Mouse (Mus musculus) heart, adult 2 months (tissue): ENCODE results near the gene Ndufs8. TPM values are rescaled to one million over a fixed set of nuclear protein-coding genes. Genes with fewer than 3 reads are reported as not detected.

Experiments used
- DNase-seq, 2 experiments: peaks; one replicate each; pipeline ENCODE4 v3.0.0; 2021
- H3K27ac ChIP-seq: fragments of 200-600 bp; 2 replicates; pipeline ENCODE4 v1.8.1; 2022
- H3K27me3 ChIP-seq: fragments of 200-500 bp; 2 replicates; pipeline ENCODE4 v1.6.1; 2012; ENCODE audit warnings: mild to moderate bottlenecking, low read length, inconsistent platforms, mixed read lengths; ENCODE audit not compliant: control insufficient read depth, insufficient read depth
- H3K36me3 ChIP-seq: fragments of 200-500 bp; 2 replicates; pipeline ENCODE4 v1.6.1; 2012; ENCODE audit warnings: low read length, inconsistent platforms; ENCODE audit not compliant: control insufficient read depth, insufficient read depth
- H3K4me1 ChIP-seq: fragments of 200-500 bp; 2 replicates; pipeline ENCODE4 v1.6.1; 2011; ENCODE audit warnings: low read length; ENCODE audit not compliant: control insufficient read depth, insufficient read depth
- H3K4me3 ChIP-seq: fragments of 200-600 bp; 2 replicates; pipeline ENCODE4 v1.8.1; 2022
- H3K79me2 ChIP-seq: fragments of 200-500 bp; replicated peaks from 2 replicates; pipeline ENCODE4 v1.6.1; 2012; ENCODE audit warnings: mild to moderate bottlenecking, inconsistent platforms, low read length, moderate library complexity, mixed read lengths; ENCODE audit not compliant: control insufficient read depth, insufficient read depth
- H3K9ac ChIP-seq: fragments of 200-500 bp; 2 replicates; pipeline ENCODE4 v1.6.1; 2012; ENCODE audit warnings: low read depth, mild to moderate bottlenecking, control low read depth, inconsistent platforms, low read length, mixed read lengths
- CTCF ChIP-seq: fragments of 200-600 bp; IDR thresholded peaks from 2 replicates; pipeline ENCODE4 v1.8.1; 2022; ENCODE audit warnings: antibody characterized with exemption, mild to moderate bottlenecking, moderate library complexity
- EP300 ChIP-seq: fragments of 200-500 bp; IDR thresholded peaks from 2 replicates; pipeline ENCODE4 v1.6.1; 2011; ENCODE audit warnings: low read depth, low read length, control low read depth; ENCODE audit not compliant: insufficient read depth
- POLR2A ChIP-seq: fragments of 200-500 bp; IDR thresholded peaks from 2 replicates; pipeline ENCODE4 v1.6.1; 2011; ENCODE audit warnings: mild to moderate bottlenecking, low read depth, low read length, control low read depth; ENCODE audit not compliant: insufficient read depth
- WGBS: fragments of 180-500 bp; shearing (Covaris S2); methylation state at CpG from one replicate; pipeline ENCODE4 v1.1.7; 2018; 5-methylcytosine and 5-hydroxymethylcytosine counted together
- intact Hi-C: fragments of 180-260 bp; cut with DNase I; formaldehyde crosslinking; loops from one replicate; pipeline ENCODE4 v1.15.1; 2025
- polyA plus RNA-seq: library from polyadenylated mRNA; depleted of rRNA; stranded (reverse); fragments of >200 nt; gene quantifications from 2 replicates; pipeline ENCODE4 v1.2.3, GENCODE M21; 2012
- total RNA-seq, 2 experiments: library from RNA; stranded (reverse); gene quantifications; 2 replicates each; pipeline ENCODE4 v1.2.3; 2021

Gene Ndufs8
- total and polyA plus RNA-seq, 3 experiments = 438 to 761 (median 511) TPM

DNA sequence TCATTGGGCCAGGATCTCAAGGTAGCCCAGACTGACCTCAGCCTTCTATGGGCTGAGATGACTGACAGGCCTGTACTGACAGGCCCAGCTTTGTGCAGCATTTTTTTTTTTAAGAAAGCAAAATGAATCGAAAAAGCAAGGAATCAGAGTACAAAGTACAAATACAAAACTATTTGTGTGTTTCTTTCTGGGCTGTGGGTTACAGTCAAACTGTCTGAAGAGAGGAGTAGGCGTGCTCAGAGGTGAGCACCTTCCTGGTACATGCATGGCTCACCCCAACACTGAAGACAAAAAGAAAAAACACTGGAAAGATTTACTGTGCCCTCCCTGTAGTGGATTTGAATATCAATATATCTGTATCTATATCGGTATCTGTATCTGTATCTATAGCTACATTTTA is 35.2 kb upstream of the Ndufs8 start:
- H3K9ac ChIP-seq = no peak overlapping the region
- H3K79me2 ChIP-seq = no peaks in the 10 kb centered on the region
- H3K27me3 ChIP-seq = no peaks in the 10 kb centered on the region
- WGBS = 77% methylated on average over 3 of the region's 3 CpGs
- intact Hi-C loops = loop anchor here (1.0 kb wide), 1 partner anchor 65 kb away; no protein-coding TSS in a partner anchor
- H3K36me3 ChIP-seq = no peaks in the 10 kb centered on the region
- no peaks in the 10 kb centered on the region; the same call in 1 of the 2 replicates for H3K4me1 ChIP-seq
- no peak overlapping the region for H3K4me3 ChIP-seq
- H3K27ac ChIP-seq = no peak overlapping the region
- no peak for DNase-seq
- no peak for TF ChIP-seq POLR2A
- no peak for TF ChIP-seq CTCF
- no peak for TF ChIP-seq EP300

DNA sequence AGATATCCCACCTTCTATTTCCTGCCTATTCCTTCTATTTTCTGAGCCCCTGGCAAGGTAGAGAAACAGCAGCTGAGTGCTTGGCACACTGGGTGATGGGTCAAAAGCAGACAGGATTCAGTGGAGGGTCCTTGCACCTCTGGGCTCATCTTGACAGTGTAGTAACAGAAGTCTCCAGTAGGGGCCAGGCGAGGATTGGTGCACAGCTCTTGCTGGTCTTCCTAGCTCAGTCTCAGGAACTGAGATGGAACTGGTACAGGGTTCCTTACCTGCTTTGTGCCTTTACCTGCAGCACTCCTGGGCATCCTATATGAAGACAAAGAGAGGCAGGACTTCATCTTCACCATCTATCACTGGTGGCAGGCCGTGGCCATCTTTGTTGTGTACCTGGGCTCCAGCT is 34.1 kb upstream of the Ndufs8 start:
- TF ChIP-seq POLR2A = no peak
- peak; percentile 100 for TF ChIP-seq CTCF
- TF ChIP-seq EP300 = peak; percentile 75; the same call in 1 of the 2 replicates
- H3K36me3 ChIP-seq = no peaks in the 10 kb centered on the region
- no peaks in the 10 kb centered on the region; the same call in 1 of the 2 replicates for H3K4me1 ChIP-seq
- no peak overlapping the region for H3K9ac ChIP-seq
- intact Hi-C loops = loop anchor here (1.0 kb wide), 2 partner anchors 34 to 67 kb away; no protein-coding TSS in a partner anchor
- WGBS = 31% methylated on average over 2 of the region's 2 CpGs
- H3K27me3 ChIP-seq = no peaks in the 10 kb centered on the region
- H3K27ac ChIP-seq = peak overlapping the region; percentile 47; the same call in 1 of the 2 replicates
- no peak overlapping the region for H3K4me3 ChIP-seq
- DNase-seq = peak; percentile 62 to 70
- no peaks in the 10 kb centered on the region for H3K79me2 ChIP-seq

DNA sequence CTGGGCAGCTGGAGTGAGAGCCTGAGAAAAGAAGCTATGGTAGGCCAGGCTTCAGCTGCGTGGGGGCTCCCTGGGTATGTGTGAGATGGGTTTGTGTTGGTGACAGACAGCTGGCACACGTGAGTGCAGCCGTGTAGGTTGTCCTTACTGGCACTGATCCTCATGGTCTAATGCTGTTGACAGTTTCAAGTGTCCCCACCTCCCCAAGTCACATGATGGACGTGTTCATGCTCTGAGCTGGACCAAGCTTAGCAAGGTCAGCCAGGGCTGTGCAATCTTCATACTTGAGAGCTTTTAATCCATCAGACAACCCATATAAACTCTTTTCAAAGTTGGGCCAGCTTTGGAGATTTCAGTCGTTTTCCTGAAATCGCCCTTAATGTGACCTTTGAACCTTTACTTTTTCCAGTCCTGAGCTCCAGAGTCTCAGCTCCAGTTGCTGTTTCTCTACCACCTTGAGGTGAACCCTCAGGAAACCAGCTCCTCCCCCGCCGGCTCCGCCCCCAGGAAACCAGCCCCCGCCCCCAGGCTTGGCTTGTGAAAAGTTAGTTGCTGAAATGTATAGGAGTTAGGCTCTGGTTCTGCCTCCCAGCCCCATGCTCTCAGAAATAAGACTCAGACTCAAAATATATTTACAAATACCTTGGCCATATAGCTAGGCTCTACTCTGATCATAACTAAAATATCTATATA is 33.4 kb upstream of the Ndufs8 start:
- Histone ChIP-seq H3K27ac (peak overlapping the region; percentile 47; the same call in 1 of the 2 replicates), H3K4me1 (no peaks in the 10 kb centered on the region; the same call in 1 of the 2 replicates), H3K9ac (no peak overlapping the region), H3K36me3 (no peaks in the 10 kb centered on the region), H3K4me3 (no peak overlapping the region), H3K27me3 (no peaks in the 10 kb centered on the region), H3K79me2 (no peaks in the 10 kb centered on the region)
- no peak for TF ChIP-seq POLR2A
- peak; percentile 88 for TF ChIP-seq EP300
- intact Hi-C loops = loop anchor here (1.0 kb wide), 1 partner anchor 34 kb away; no protein-coding TSS in a partner anchor
- DNase-seq = no peak
- WGBS = 21% methylated on average over 10 of the region's 10 CpGs

DNA sequence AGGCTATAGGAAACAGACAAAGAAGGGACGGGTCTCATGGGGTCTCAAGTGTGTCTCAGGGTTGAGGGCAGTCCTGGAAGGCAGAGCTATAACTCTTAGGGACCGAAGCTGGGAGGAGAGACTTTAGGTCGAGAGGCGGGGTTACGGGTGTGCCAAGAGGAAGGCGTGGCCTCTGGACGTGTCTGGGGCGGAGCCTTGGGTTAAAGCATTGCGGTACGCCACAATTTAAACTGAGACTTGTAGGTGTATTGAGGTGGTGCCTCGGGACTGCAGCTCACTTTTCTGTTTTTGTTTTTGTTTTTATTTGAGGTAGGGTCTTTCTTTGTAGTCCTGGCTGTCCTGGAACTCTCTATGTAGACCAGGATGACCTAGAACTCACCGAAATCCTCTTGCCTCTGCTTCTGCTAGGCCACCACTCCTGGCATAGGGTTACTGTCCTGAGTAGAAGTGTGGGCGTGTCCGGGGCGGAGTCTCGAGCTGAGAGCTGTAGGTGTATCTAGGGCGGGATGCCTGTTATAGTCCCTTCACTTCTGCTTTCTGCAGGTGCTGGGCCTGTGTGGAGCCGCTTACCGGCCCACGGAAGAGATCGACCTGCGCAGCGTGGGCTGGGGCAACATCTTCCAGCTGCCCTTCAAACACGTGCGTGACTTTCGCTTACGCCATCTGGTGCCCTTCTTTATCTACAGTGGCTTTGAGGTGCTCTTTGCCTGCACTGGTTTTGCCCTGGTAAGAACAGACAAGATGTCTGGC is 30.6 kb upstream of the Ndufs8 start:
- Histone ChIP-seq H3K27me3 (no peaks in the 10 kb centered on the region), H3K4me3 (no peak overlapping the region), H3K9ac (no peak overlapping the region), H3K4me1 (no peaks in the 10 kb centered on the region; the same call in 1 of the 2 replicates), H3K79me2 (no peaks in the 10 kb centered on the region), H3K27ac (no peak overlapping the region), H3K36me3 (no peaks in the 10 kb centered on the region)
- intact Hi-C loops = no loop called here
- peak; percentile 20; the same call in 1 of the 2 replicates for TF ChIP-seq CTCF
- no peak for TF ChIP-seq POLR2A
- DNase-seq = peak in 1 of 2 experiments; percentile 65
- 36% methylated on average over 27 of the region's 27 CpGs for WGBS

DNA sequence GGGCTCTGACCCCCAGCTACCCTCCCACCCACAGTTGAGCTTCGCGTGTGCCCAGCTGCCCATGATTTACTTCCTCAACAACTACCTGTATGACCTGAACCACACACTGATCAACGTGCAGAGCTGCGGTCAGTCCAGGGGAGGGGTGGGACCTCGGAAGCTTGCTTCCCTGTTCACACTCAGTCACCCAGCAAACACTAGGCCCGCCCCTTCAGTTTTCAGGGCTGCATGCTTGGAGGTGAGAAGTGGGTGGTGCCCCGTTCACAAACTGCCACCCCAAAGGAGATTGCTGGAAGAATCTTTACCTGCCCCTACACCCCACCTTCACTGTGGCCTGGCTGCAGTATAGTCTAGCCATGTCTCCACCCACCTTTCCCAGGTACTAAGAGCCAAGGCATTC is 29.7 kb upstream of the Ndufs8 start:
- Histone ChIP-seq H3K36me3 (no peaks in the 10 kb centered on the region), H3K4me3 (no peak overlapping the region), H3K27ac (no peak overlapping the region), H3K9ac (no peak overlapping the region), H3K79me2 (no peaks in the 10 kb centered on the region), H3K4me1 (no peaks in the 10 kb centered on the region; the same call in 1 of the 2 replicates), H3K27me3 (no peaks in the 10 kb centered on the region)
- TF ChIP-seq CTCF = no peak
- TF ChIP-seq EP300 = no peak
- TF ChIP-seq POLR2A = no peak
- WGBS = 87% methylated on average over 7 of the region's 7 CpGs
- intact Hi-C loops = no loop called here
- DNase-seq = no peak
